Mouse (Mus musculus): ENCODE results near the gene Fgf22.
A peak's percentile ranks its signal among the peaks of the same experiment; 100 is the strongest.
"Not testable (repeated sequence)": the region's sequence is repeated elsewhere in the genome, so short reads cannot be mapped to it uniquely, and the experiment has no call there.

Fgf22 gene

DNA sequence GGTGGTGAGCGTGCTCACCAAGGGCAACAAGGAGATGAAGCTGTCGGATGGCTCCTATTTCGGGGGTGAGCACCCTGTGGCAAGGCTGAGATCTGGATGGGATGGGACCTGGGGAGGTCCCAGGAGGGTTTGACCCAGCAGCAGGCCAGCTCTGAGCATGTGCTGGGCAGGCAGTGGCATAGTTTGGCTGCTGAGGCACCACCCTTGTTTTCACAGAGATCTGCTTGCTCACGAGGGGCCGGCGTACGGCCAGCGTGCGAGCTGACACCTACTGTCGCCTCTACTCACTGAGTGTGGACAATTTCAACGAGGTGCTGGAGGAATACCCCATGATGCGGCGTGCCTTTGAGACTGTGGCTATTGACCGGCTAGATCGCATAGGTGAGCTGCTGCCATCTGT lies 21.0 kb upstream of the Fgf22 start:
- DNase-seq (ENCODE audit: low spot score) = no peak

DNA sequence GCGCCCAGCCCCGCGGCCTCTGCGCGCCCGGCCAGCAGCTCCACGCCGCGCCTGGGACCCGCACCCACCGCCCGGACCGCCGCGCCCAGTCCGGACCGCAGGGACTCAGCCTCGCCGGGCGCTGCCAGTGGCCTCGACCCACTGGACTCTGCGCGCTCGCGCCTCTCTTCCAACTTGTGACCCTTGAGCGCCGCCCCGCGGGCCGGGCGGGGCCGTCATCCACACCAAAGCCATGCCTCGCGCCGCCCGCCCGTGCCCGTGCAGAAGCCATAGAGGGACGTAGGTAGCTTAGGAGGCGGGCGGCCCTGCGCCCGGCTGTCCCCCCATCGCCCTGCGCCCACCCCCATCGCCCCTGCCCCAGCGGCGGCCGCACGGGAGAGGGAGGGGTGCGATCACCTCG lies 19.5 kb upstream of the Fgf22 start:
- DNase-seq (ENCODE audit: low spot score) = no peak

DNA sequence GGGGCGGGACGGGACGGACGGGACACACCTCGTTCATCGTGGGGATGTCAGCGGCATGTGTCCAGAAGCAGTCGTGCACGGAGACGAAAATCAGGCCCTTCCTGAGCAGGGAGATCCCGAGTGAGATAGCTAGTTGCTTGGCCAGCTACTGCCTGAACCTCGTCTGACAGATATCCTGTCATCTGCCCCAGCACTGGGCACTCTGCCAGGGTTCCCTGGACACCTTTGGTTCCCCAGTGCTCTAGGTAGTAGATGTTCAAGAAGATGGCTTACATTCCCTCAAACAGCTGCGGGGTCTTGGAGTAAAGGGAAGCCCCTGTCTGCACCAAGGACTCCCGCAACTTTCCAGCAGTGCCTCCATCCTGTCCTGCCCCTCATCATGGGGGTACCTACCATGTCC lies 18.2 kb upstream of the Fgf22 start:
- no peak for DNase-seq (ENCODE audit: low spot score)

DNA sequence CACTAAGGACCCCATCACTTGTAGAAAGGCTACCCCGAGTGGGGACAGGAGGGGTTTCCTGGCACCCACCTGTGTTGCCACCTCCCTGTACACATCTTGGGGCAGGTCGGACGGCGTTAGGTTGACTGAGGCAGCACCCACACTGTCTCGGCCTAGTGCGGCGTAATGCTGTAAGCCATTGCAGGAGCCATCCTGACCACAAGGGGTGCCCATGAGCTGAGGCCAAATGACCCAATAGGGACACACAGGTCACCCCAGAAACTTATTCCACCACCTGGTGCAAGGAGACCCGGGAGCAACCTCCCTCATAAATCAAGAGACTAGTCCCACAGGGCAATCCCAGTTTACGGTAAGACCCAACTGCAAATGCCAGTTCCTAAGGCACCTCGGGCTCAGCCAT lies 16.6 kb upstream of the Fgf22 start:
- no peak for DNase-seq (ENCODE audit: low spot score)

DNA sequence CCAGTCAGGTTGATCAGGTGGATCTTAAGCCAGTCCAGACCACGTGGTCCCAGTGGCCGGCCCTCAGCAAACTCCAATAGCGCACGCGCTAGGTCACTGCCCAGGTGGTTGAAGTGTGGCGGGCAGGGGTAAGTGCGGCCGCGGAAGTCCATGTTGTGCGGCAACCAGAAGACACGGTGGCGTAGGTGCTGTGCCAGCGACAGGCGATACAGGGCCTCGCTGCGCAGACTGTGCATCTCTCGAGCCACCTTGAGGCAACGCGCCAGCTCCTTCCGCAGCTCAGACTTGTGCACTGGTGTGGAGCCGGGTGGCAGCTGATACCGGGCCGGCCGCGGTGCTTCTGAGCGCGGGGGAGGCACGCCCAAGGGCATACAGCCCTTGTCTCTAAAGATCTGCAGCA lies 15.6 kb upstream of the Fgf22 start:
- DNase-seq (ENCODE audit: low spot score) = no peak

DNA sequence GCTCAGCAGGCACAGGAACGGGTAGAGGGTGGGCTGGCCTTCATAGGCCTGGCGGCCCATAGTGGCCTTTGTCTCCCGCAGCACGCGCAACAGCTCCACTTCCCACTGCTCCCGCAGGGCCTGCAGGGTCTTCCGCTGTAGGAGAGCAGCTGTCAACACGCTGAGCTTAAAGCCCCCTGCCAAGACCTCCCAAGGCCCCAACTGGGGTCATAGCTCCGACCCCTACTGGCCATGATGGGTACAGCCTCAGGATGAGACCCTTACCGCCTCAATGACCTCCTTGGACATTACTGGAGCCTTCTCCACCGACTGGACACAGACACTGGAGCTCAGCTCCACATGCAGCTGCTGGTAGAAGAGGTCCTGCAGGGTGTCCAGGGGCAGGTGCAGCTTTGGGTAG lies 14.0 kb upstream of the Fgf22 start:
- no peak for DNase-seq (ENCODE audit: low spot score)

DNA sequence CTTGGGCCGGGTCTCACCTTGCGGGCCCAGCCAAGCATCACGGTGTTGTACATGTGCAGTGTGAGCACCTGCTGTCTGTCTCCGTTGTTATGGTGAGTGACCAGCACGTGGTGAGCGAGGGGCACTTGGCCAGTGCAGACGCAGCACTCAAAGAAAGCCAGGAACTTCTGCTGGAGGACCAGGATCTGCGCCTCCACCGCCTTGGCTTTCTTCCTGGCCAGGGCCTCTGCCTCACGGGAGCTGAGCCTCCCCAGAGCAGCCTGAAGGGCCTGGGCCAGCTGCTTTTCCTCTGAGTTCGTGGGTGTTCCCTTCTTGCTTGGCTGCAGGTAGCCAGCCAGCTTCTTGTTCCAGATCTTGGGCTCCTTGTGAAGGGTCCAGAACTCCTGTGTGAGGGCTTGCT lies 11.7 kb upstream of the Fgf22 start:
- no peak for DNase-seq (ENCODE audit: low spot score)

DNA sequence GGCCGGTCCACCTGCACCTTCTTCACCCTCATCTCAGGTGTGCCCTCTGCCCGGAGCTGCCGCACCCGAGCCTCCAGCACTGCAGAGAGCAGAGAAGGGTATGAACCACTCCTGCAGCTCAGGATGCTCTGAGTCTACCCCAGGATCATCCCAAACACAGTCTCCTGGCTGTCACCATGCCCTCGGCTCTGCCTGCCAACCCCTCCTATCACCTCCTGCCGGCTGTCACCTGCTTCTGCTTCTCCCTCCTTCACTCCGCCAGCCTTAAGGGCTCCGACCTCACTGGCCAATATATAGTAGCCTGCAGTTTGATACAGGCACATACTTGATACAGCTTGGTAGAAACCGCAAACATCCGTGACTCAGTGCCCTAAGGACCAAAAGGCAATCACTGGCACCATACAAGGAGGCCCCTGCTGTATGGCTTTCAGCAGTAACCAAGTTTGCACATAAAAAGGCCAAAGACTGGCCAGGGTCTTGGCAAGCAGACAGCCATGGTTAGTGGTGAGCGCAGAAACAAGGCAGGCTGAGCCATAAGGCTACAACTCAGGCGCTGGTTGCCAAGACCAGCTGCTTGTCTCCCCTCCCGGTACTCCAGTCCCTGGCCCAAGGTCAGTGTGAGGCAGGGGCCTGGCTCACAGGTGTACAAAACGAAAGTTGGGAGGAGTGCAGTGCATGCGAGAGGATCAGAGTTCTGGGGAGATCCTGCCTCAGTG lies 11.1 kb upstream of the Fgf22 start:
- no peak for DNase-seq (ENCODE audit: low spot score)

DNA sequence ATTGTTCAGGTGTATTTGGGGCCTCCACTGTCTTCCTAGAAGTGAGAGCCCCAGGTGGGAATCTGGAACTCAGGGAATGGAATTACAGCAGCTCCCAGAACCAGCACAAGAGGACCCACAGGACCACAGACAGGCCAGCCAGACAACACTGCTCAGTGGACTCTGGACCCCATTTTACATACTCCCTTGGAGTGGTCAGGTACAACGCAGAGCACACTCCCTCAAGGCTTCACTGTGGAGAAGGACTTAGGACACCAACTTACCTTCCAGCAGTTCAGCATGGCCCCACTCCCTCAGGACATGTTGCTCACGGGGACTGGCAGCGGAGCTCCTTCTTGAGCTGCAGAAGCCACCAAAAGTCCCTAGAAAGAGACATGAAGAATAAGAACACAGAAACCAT lies 9.5 kb upstream of the Fgf22 start:
- no peak for DNase-seq (ENCODE audit: low spot score)

DNA sequence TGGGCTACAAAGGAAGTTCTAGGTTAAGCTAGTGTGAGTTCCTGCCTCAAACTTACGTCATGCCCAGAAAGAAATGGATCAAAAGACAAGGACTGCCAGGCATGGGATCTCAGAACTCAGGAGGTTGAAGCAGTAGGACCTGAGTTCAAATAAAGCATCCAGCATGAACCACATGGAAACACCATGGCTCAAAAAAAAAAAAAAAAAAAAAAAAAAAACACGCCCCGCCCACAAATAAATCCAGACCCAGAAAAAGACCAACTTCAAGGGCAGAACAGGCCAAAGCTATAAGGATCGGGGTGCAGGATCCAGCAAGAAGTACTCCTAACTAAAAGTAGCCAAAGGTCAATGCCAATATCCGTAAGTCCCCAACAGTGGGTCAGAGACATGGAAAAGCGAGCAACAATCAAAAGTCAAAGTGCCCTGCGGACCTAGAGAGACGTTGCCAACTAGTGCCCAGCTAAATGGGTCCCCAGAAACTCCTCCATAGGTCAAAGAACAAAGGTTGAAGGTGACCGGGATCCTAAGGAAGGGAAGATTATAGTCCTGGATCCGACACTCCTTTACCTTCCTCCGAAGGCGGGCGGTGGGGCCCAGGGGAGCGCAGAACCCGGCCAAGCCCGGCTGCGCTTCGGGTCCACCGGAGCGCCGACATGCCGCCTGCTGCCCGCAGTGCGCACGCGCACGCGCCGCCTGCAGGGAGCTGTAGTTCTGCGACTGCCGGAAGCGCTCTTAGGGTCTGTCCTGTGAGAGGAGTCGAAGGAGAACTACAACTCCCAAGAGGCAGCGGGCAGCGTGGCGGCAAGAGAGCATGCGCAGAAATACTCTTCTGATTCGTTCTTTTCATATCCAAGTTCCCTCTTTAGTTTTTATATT lies 8.7 kb upstream of the Fgf22 start, which contains the start of gene Polrmt:
Gene Polrmt (minus strand): TSS at position 684 of the 876 bp plus-strand sequence.
- peak; percentile 79 for DNase-seq (ENCODE audit: low spot score)

DNA sequence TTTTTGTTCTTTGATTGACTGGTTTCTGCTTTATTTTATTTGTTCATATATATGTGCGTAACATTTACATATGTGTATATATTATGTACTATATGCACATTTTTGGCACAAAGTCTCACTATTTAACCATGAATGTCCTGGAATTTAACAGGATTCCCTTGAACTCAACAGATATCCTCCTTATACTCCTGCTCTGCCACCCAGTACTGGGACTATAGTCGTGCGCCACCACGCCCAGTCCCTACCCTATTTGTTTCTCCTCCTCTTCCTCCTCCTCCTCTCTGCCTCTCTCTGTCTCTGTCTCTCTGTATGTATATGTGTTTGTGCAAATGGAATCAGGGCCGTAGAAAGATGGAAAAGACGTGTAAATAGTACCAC lies 8.1 kb upstream of the Fgf22 start:
- DNase-seq (ENCODE audit: low spot score) = no peak

DNA sequence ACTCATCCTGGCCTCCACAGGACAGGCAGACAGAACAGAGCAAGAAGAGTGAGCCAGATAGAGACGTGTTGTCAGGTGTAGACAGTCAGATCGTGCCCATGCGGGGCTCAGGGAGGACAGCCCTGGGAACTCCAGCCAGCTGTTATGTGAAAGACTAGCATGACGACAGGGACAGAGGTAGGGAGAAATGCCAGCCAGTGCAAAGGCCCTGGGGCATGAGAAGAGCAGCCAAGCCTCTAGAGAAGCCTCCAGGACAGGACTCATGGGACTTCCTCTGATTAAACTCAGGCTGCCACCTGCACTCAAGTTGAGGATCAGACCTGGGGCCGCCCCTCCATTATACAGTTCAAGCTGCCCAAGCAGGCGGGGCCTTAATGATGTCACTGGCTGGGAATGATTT lies 6.4 kb upstream of the Fgf22 start:
- DNase-seq (ENCODE audit: low spot score) = no peak

DNA sequence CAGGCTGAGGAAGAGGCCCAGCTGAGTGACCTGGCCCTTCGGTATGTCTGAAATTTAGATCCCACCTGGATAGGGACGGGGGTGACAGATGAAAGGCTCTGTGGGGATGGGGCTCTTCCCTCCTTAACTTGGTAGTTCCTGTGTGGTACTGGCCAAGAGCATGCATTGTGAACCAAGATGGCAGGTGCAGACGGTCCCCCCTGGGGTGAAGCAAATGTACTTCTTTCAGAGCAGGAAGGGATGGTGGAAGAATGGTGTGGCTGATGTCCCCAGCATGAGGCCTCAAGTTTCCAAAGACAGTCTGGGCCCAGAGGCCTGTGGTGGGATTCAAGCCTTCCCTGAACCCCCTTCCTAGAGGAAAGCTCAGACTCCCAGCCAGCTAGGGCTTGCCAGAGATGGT lies 978 bp downstream of the Fgf22 start:
- DNase-seq (ENCODE audit: low spot score) = no peak

DNA sequence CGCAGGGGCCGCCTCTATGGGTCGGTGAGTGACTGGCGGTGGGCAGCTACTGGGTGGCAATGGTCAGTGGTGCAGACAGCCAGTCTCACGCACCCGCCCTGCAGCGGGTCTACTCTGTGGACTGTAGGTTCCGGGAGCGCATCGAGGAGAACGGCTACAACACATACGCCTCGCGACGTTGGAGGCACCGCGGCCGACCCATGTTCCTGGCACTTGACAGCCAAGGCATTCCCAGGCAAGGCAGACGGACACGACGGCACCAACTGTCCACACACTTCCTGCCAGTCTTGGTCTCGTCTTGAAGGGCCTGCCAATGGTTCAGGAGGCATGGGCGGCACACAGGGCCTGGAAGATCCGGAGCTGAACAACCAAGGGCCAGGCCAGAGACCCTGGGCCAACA lies 1.8 kb downstream of the Fgf22 start:
- DNase-seq (ENCODE audit: low spot score) = no peak

DNA sequence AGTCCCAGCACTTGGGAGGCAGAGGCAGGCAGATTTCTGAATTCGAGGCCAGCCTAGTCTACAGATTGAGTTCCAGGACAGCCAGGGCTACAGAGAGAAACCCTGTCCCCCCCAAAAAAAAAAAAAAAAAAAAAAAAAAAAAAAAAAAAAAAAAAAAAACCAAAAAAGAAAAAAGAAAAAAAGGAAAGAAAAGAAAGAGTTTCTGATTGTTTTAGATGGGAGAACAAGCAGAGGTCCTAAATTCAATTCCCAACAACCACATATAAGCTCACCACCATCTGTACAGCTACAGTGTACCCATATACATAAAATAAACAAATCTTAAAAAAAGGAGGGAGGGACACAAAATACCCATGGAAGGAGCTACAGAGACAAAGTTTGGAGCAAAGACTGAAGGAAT lies 4.8 kb downstream of the Fgf22 start:
- not testable (repeated sequence) for DNase-seq (ENCODE audit: low spot score)

DNA sequence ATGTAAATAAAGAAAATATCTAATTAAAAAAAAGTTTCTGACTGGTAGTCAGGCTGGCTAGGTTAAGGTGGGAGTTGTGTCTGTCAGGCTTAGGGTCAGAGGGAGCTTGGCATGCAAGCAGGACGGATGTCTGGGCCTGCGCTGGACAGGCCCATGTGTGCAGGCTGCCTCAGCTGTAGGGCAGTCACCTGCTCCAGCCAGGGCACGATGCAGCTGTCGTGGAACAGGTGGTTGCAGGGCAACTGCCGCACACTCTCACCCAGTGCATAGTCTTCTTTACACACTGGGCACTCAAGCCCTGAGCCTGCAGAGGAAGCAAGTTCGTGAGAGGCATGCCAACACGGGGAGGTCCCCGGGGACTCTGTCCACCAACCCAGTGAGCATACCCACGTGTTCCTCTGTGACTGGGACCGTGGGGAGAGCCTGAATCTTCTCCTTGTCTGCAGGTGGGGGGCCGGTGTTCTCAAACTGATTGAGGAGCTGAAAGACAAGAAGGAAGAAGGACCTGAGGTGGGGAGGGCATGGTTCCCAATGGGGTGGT lies 5.8 kb downstream of the Fgf22 start:
- no peak for DNase-seq (ENCODE audit: low spot score)

DNA sequence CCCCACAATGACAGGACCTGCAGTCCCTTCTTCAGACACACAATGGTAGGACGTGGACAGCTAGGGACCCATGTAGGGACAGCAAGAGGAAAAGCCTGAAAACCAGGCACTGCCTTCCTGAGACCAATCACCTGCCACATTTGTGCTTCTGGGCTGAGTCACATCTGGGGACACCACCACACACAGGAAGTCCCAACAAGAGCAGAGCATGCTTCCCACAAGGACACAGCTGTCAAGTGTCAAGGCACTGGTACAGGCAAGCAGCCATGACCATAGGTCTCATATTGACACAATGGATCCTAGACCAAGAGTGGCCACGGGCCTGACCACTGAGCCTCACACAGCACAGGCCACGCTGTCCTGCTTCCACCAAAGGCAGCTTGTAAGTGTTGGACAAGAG lies 8.0 kb downstream of the Fgf22 start:
- no peak for DNase-seq (ENCODE audit: low spot score)

DNA sequence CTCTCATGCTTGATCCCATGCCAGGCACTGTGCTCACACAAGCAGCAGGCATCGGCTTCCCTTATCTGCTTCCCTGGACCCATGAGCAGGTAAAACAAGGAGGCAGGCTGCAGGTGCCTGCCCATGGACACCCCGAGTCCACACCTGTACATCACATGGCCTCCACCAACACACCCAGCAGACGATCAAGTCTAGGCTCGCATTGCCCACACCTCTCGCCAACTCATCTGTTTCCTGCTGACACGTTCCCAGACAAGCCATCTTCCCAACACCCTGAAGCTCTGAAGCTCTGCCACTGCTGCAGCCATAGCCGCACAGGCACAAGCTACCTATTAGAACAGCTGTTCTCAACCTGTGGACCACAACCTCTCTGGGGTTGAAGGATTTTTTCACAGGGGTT lies 9.4 kb downstream of the Fgf22 start:
- no peak for DNase-seq (ENCODE audit: low spot score)

DNA sequence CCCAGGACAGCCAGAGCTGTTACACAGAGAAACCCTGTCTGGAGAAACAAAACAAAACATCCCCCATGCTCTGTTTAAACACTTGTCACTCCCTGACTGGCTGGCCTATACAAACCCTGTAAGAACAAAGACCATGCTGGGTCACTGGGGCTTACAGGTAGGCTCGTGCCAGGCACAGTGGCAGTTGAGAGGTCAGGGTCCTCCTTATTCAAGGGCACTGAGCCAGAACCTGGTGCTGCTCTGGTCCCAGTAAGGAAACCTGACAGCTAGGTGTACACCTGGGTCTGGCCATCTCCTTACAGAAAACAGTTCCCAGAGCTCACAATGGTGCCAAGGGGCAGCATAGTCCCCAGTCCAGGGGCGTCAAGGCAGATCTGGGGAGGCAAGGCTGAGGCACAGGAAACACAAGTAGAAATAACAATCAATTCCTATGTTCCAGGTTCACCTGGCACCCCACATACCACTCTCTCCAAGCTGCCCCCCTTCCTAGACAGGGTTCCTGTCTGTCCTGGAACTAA lies 10.4 kb downstream of the Fgf22 start:
- DNase-seq (ENCODE audit: low spot score) = no peak

DNA sequence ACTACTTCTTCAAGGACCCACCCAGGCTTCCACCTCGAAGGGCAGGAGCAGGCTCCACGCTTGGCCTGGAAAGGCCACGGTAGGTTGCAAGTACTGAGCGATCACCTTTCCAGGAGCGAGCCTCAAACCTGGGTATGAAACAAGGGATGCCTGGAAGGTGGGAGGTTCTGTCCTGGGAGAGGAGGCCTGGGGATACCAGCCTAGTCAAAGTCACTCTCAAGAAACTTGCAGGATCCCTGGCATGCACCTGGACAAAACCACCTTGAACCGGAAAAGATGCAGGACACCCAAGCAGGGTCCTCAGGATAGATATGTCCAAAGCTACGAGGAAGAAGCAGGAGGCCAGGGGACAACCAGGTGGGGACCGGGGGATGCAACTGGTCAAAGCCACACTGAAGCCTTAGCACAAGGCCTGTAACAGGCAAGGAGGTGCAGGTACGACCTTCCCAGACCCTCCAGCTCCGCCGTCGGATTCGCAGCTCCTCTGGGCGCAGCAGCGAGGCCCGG lies 11.2 kb downstream of the Fgf22 start:
- DNase-seq (ENCODE audit: low spot score) = no peak

DNA sequence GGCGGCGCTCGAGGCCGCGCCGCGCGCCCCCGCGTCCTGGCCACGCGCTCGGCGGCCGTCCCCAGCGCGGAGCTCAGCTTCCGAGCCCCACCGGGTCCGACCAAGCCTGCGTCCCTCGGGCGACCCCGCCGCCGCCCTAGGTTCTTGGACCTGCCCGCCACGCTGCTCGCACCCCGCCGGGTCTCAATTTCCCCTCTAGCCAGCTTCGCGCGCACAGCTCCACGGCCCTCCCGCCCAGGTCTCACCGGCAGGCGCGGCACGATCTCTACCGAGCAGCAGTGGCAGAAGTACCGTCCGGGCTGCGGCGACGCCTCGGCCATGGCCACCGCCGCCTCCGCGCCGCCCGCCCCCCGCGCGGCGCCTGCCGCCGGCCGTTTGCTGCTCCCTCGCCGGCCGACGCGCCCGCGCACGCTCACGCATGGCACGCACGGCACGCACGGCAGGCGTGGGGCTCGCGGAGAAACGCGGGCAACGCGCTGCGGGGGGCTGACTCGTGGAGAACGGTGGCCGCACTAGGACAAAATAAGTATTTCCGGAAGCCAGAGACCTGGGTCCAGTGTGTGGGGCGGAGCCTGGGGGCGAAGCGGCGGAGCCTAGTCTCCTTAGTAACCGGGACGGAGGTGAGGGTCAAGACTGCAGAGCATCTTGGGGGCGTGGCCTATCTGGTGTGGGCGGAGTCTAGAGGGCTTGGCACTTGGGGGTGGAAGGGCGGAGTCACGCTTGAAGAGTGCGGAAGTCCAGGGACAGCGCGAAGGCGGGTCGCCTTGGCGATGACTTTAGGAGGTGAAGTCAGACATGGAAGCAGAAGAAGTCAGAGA lies 11.8 kb downstream of the Fgf22 start, which contains the start of gene Rnf126:
Gene Rnf126 (minus strand): TSS at position 445 of the 818 bp plus-strand sequence.
- peak; percentile 98 for DNase-seq (ENCODE audit: low spot score)
